Mouse (Mus musculus) hindbrain, embryonic 11.5 days (tissue): ENCODE results near the gene Col26a1. TPM values are rescaled to one million over a fixed set of nuclear protein-coding genes. Genes with fewer than 3 reads are reported as not detected.

Experiments used
- ATAC-seq: fragments of 200-750 bp; cut with Nextera tagmentation; 2 replicates; pipeline ENCODE4 v1.8.0; 2017; ENCODE audit warnings: mild to moderate bottlenecking, moderate TSS enrichment, moderate library complexity; ENCODE audit not compliant: low FRiP score
- DNase-seq: peaks from one replicate; pipeline ENCODE4 v3.0.0-alpha.2; 2015; ENCODE audit warnings: low spot score
- H3K27ac ChIP-seq: fragments of 300-500 bp; sonication (generic); 2 replicates; pipeline ENCODE4 v1.5.1; 2014; ENCODE audit warnings: mild to moderate bottlenecking, low read depth, low read length
- H3K27me3 ChIP-seq: fragments of 300-500 bp; sonication (generic); 2 replicates; pipeline ENCODE4 v1.6.1; 2014; ENCODE audit warnings: mild to moderate bottlenecking, low read length, moderate library complexity, mixed read lengths; ENCODE audit not compliant: control insufficient read depth, insufficient read depth
- H3K36me3 ChIP-seq: fragments of 300-500 bp; sonication (generic); 2 replicates; pipeline ENCODE4 v1.6.1; 2014; ENCODE audit warnings: mild to moderate bottlenecking, low read length, moderate library complexity, mixed read lengths; ENCODE audit not compliant: control insufficient read depth, insufficient read depth
- H3K4me1 ChIP-seq: fragments of 300-500 bp; sonication (generic); replicated peaks from 2 replicates; pipeline ENCODE4 v1.6.1; 2014; ENCODE audit warnings: low read length, mixed read lengths; ENCODE audit not compliant: control insufficient read depth, insufficient read depth
- H3K4me2 ChIP-seq: fragments of 300-500 bp; sonication (generic); replicated peaks from 2 replicates; pipeline ENCODE4 v1.6.1; 2014; ENCODE audit warnings: mild to moderate bottlenecking, low read depth, low read length
- H3K4me3 ChIP-seq: fragments of 300-500 bp; sonication (generic); 2 replicates; pipeline ENCODE4 v1.5.1; 2014; ENCODE audit warnings: low read depth, low read length
- H3K9ac ChIP-seq: fragments of 300-500 bp; sonication (generic); 2 replicates; pipeline ENCODE4 v1.6.1; 2014; ENCODE audit warnings: low read depth, low read length
- H3K9me3 ChIP-seq: fragments of 300-500 bp; sonication (generic); 2 replicates; pipeline ENCODE4 v1.6.1; 2016; ENCODE audit warnings: low read length; ENCODE audit not compliant: control insufficient read depth
- WGBS: fragments of 180-500 bp; shearing (Covaris S2); extraction: QIAGEN DNeasy Blood & Tissue Kit; methylation state at CpG from one replicate; pipeline ENCODE4 v1.1.7; 2014; 5-methylcytosine and 5-hydroxymethylcytosine counted together
- polyA plus RNA-seq: library from polyadenylated mRNA; unstranded; fragments of >200 nt; fragmentation: Nextera tagmentation; extraction: Ambion mirVana; gene quantifications from 2 replicates; pipeline ENCODE4 v1.2.1, GENCODE M21; 2014

The Col26a1 gene
- polyA plus RNA-seq, 1 experiment from 2014 or later = 35.9 TPM

- H3K27ac ChIP-seq = no peak overlapping the region
- no peaks in the 10 kb centered on the region for H3K27me3 ChIP-seq
- WGBS = 13% methylated on average over 8 of the region's 8 CpGs
- no peaks in the 10 kb centered on the region for H3K36me3 ChIP-seq
- H3K9ac ChIP-seq = no peak overlapping the region
- peak; percentile 84 for DNase-seq
- H3K4me1 ChIP-seq = no peaks in the 10 kb centered on the region; the same call in 1 of the 2 replicates
- H3K9me3 ChIP-seq = no peaks in the 10 kb centered on the region
- H3K4me2 ChIP-seq = no peak overlapping the region
- ATAC-seq = no peak
- H3K4me3 ChIP-seq = no peak overlapping the region
These were observed 43.0 kb downstream of the Col26a1 start for GRCm38 (mm10) chr5:136840036-136840435.

- no peak overlapping the region for H3K9ac ChIP-seq
- no peak for ATAC-seq
- no peak overlapping the region for H3K4me2 ChIP-seq
- H3K4me3 ChIP-seq = no peak overlapping the region
- no peak for DNase-seq
- no peaks in the 10 kb centered on the region for H3K9me3 ChIP-seq
- no peak overlapping the region for H3K27ac ChIP-seq
- H3K36me3 ChIP-seq = no peaks in the 10 kb centered on the region
- no peaks in the 10 kb centered on the region for H3K4me1 ChIP-seq
- WGBS = 93% methylated on average over 3 of the region's 3 CpGs
- H3K27me3 ChIP-seq = no peaks in the 10 kb centered on the region
These were observed 50.0 kb downstream of the Col26a1 start for GRCm38 (mm10) chr5:136833053-136833452.

- no peak for DNase-seq
- WGBS = 69% methylated on average over 3 of the region's 3 CpGs
- Histone ChIP-seq H3K27me3 (no peaks in the 10 kb centered on the region), H3K36me3 (no peaks in the 10 kb centered on the region), H3K4me3 (no peak overlapping the region), H3K27ac (no peak overlapping the region), H3K4me2 (no peak overlapping the region), H3K9ac (no peak overlapping the region), H3K9me3 (no peaks in the 10 kb centered on the region), H3K4me1 (no peaks in the 10 kb centered on the region)
- no peak for ATAC-seq
These were observed 52.9 kb downstream of the Col26a1 start for GRCm38 (mm10) chr5:136830156-136830555.

- H3K36me3 ChIP-seq = no peaks in the 10 kb centered on the region
- no peaks in the 10 kb centered on the region for H3K27me3 ChIP-seq
- no peak overlapping the region for H3K4me2 ChIP-seq
- ATAC-seq (no peak), DNase-seq (no peak)
- no peak overlapping the region for H3K9ac ChIP-seq
- H3K9me3 ChIP-seq = no peaks in the 10 kb centered on the region; the same call in 1 of the 2 replicates
- no peak overlapping the region for H3K27ac ChIP-seq
- WGBS = 83% methylated on average over 8 of the region's 8 CpGs
- no peaks in the 10 kb centered on the region for H3K4me1 ChIP-seq
- no peak overlapping the region for H3K4me3 ChIP-seq
These were observed 61.0 kb downstream of the Col26a1 start for GRCm38 (mm10) chr5:136821971-136822370.

GRCm38 (mm10) chr5:136820911-136821310, 62.1 kb downstream of the Col26a1 start:
- DNase-seq (no peak), ATAC-seq (no peak)
- H3K4me3 ChIP-seq = no peak overlapping the region
- no peaks in the 10 kb centered on the region; the same call in 1 of the 2 replicates for H3K9me3 ChIP-seq
- H3K4me1 ChIP-seq = no peaks in the 10 kb centered on the region
- H3K27ac ChIP-seq = no peak overlapping the region
- no peak overlapping the region for H3K4me2 ChIP-seq
- H3K27me3 ChIP-seq = no peaks in the 10 kb centered on the region
- WGBS = 91% methylated on average over 2 of the region's 2 CpGs
- no peaks in the 10 kb centered on the region for H3K36me3 ChIP-seq
- H3K9ac ChIP-seq = no peak overlapping the region

- no peak overlapping the region for H3K9ac ChIP-seq
- H3K4me1 ChIP-seq = no peaks in the 10 kb centered on the region
- no peak for ATAC-seq
- no peaks in the 10 kb centered on the region for H3K36me3 ChIP-seq
- no peak for DNase-seq
- WGBS = 79% methylated on average over 11 of the region's 11 CpGs
- H3K4me2 ChIP-seq = no peak overlapping the region
- H3K27ac ChIP-seq = no peak overlapping the region
- no peaks in the 10 kb centered on the region for H3K27me3 ChIP-seq
- H3K4me3 ChIP-seq = no peak overlapping the region
- no peaks in the 10 kb centered on the region; the same call in 1 of the 2 replicates for H3K9me3 ChIP-seq
These were observed 63.3 kb downstream of the Col26a1 start for GRCm38 (mm10) chr5:136819686-136820085.

- DNase-seq (peak; percentile 43), ATAC-seq (no peak)
- Histone ChIP-seq H3K9ac (no peak overlapping the region), H3K4me3 (no peak overlapping the region), H3K36me3 (no peaks in the 10 kb centered on the region), H3K27ac (peak overlapping the region; percentile 6; the same call in 1 of the 2 replicates), H3K4me1 (no peaks in the 10 kb centered on the region), H3K4me2 (no peak overlapping the region), H3K9me3 (no peaks in the 10 kb centered on the region), H3K27me3 (no peaks in the 10 kb centered on the region)
- WGBS = 65% methylated on average over 30 of the region's 30 CpGs
These were observed 72.3 kb downstream of the Col26a1 start for GRCm38 (mm10) chr5:136810539-136811374.

GRCm38 (mm10) chr5:136806379-136807056, 76.5 kb downstream of the Col26a1 start:
- Histone ChIP-seq H3K27ac (no peak overlapping the region), H3K9me3 (no peaks in the 10 kb centered on the region), H3K27me3 (no peaks in the 10 kb centered on the region), H3K4me3 (no peak overlapping the region), H3K4me2 (no peak overlapping the region), H3K9ac (no peak overlapping the region), H3K36me3 (no peaks in the 10 kb centered on the region), H3K4me1 (peaks cover 10% of the 10 kb centered on the region; the same call in 1 of the 2 replicates)
- 78% methylated on average over 16 of the region's 16 CpGs for WGBS
- DNase-seq (no peak), ATAC-seq (no peak)
